Mouse (Mus musculus) C2C12 (cell line): ENCODE data around the gene Guca2a. TPM values are rescaled to one million over a fixed set of nuclear protein-coding genes. Genes with fewer than 3 reads are reported as not detected.

ENCODE experiments used
- H3K27me3 ChIP-seq: one replicate; pipeline ENCODE4 v1.6.1; 2011; ENCODE audit not compliant: control insufficient read depth, insufficient read depth, insufficient read length
- H3K36me3 ChIP-seq: one replicate; pipeline ENCODE4 v1.6.1; 2011; ENCODE audit not compliant: control insufficient read depth, insufficient read depth
- H3K4me3 ChIP-seq: one replicate; pipeline ENCODE4 v1.5.1; 2011; ENCODE audit warnings: mild to moderate bottlenecking, control low read depth; ENCODE audit not compliant: poor library complexity, insufficient read depth, severe bottlenecking
- H3K79me2 ChIP-seq: one replicate; pipeline ENCODE4 v1.6.1; 2011; ENCODE audit not compliant: control insufficient read depth, insufficient read depth
- H3K79me3 ChIP-seq: one replicate; pipeline ENCODE4 v1.6.1; 2011; ENCODE audit warnings: low read depth, control low read depth
- H3ac ChIP-seq: one replicate; pipeline ENCODE3; 2011; ENCODE audit warnings: low read depth; ENCODE audit not compliant: control insufficient read depth, insufficient read length
- CEBPB ChIP-seq: IDR thresholded peaks from one replicate; pipeline ENCODE4 v1.6.1; 2011; ENCODE audit warnings: low read depth, mild to moderate bottlenecking, control low read depth, moderate library complexity
- CTCF ChIP-seq: IDR thresholded peaks from one replicate; pipeline ENCODE4 v1.5.1; 2011; ENCODE audit not compliant: control insufficient read depth, insufficient read depth, insufficient read length
- FOSL1 ChIP-seq: IDR thresholded peaks from one replicate; pipeline ENCODE4 v1.8.0; 2011; ENCODE audit warnings: mild to moderate bottlenecking, low read length; ENCODE audit not compliant: poor library complexity, insufficient read depth, severe bottlenecking
- MAX ChIP-seq: IDR thresholded peaks from one replicate; pipeline ENCODE4 v1.6.1; 2011; ENCODE audit warnings: mild to moderate bottlenecking, control low read depth
- MYOD1 ChIP-seq: IDR thresholded peaks from one replicate; pipeline ENCODE4 v1.6.1; 2011; ENCODE audit warnings: low read depth; ENCODE audit not compliant: control insufficient read depth, insufficient read length
- MYOG ChIP-seq: IDR thresholded peaks from one replicate; pipeline ENCODE4 v1.6.1; 2011; ENCODE audit not compliant: control insufficient read depth, insufficient read length; ENCODE audit errors: extremely low read depth
- USF1 ChIP-seq: IDR thresholded peaks from one replicate; pipeline ENCODE4 v1.6.1; 2011; ENCODE audit warnings: low read depth, mild to moderate bottlenecking, control low read depth, moderate library complexity
- polyA plus RNA-seq: library from polyadenylated mRNA; unstranded; fragments of >200 nt; fragmentation: generic; extraction: Trizol; gene quantifications from one replicate; pipeline ENCODE4 v1.2.1, GENCODE M21; 2012; ENCODE audit warnings: missing spikeins

Guca2a gene
- polyA plus RNA-seq, 1 experiment: 0.09 TPM

GRCm38 (mm10) chr4:119658246-119658645 lies 20.7 kb downstream of the Guca2a start:
- no peak overlapping the region for H3K4me3 ChIP-seq
- H3K36me3 ChIP-seq: no peaks in the 10 kb centered on the region
- no peak for TF ChIP-seq MAX
- no peak for TF ChIP-seq USF1
- TF ChIP-seq MYOD1: no peak
- no peak for TF ChIP-seq CEBPB
- no peak for TF ChIP-seq FOSL1
- no peak for TF ChIP-seq CTCF
- no peak for TF ChIP-seq MYOG
- H3K27me3 ChIP-seq: no peaks in the 10 kb centered on the region
- no peaks in the 10 kb centered on the region for H3K79me2 ChIP-seq
- H3K79me3 ChIP-seq: no peaks in the 10 kb centered on the region
- H3ac ChIP-seq: no peak overlapping the region

- no peaks in the 10 kb centered on the region for H3K27me3 ChIP-seq
- no peak within 1 kb of the TSS for H3K4me3 ChIP-seq
- no peaks in the 10 kb centered on the region for H3K79me2 ChIP-seq
- H3ac ChIP-seq: no peak within 1 kb of the TSS
- no peak for TF ChIP-seq MYOD1
- TF ChIP-seq USF1: no peak
- no peak for TF ChIP-seq FOSL1
- H3K36me3 ChIP-seq: no peaks in the 10 kb centered on the region
- H3K79me3 ChIP-seq: no peaks in the 10 kb centered on the region
Observed at GRCm38 (mm10) chr4:119658731-119659130, 21.2 kb downstream of the Guca2a start, which contains the start of gene Guca2b. Gene Guca2b (minus strand): TSS chr4:119658954.

GRCm38 (mm10) chr4:119660007-119660406 lies 22.5 kb downstream of the Guca2a start:
- no peaks in the 10 kb centered on the region for H3K36me3 ChIP-seq

GRCm38 (mm10) chr4:119662151-119662550 lies 24.6 kb downstream of the Guca2a start:
- Histone ChIP-seq H3K36me3 (no peaks in the 10 kb centered on the region), H3K27me3 (no peaks in the 10 kb centered on the region), H3K79me2 (no peaks in the 10 kb centered on the region), H3K4me3 (no peak overlapping the region), H3ac (no peak overlapping the region), H3K79me3 (no peaks in the 10 kb centered on the region)
- TF ChIP-seq FOSL1: no peak
- no peak for TF ChIP-seq MAX
- no peak for TF ChIP-seq CTCF
- TF ChIP-seq MYOD1: no peak
- TF ChIP-seq USF1: no peak
- no peak for TF ChIP-seq MYOG
- no peak for TF ChIP-seq CEBPB

More at GRCm38 (mm10) chr4:119660007-119660406, 22.5 kb downstream of the Guca2a start:
- no peak overlapping the region for H3ac ChIP-seq
- no peaks in the 10 kb centered on the region for H3K79me2 ChIP-seq
- no peaks in the 10 kb centered on the region for H3K27me3 ChIP-seq
- H3K79me3 ChIP-seq: no peaks in the 10 kb centered on the region
- TF ChIP-seq CEBPB (no peak), USF1 (no peak), CTCF (no peak), MYOG (no peak), FOSL1 (no peak), MAX (no peak), MYOD1 (no peak)
- H3K4me3 ChIP-seq: no peak overlapping the region

GRCm38 (mm10) chr4:119662976-119663375 lies 25.5 kb downstream of the Guca2a start:
- no peaks in the 10 kb centered on the region for H3K79me2 ChIP-seq
- no peaks in the 10 kb centered on the region for H3K36me3 ChIP-seq
- no peaks in the 10 kb centered on the region for H3K79me3 ChIP-seq
- H3K27me3 ChIP-seq: no peaks in the 10 kb centered on the region
- no peak overlapping the region for H3K4me3 ChIP-seq
- TF ChIP-seq USF1: no peak
- TF ChIP-seq MYOD1: peak; percentile 23
- no peak for TF ChIP-seq CEBPB
- no peak for TF ChIP-seq MYOG
- peak; percentile 59 for TF ChIP-seq FOSL1
- peak; percentile 85 for TF ChIP-seq MAX
- H3ac ChIP-seq: no peak overlapping the region

GRCm38 (mm10) chr4:119663409-119664095 lies 26.0 kb downstream of the Guca2a start:
- Histone ChIP-seq H3K79me3 (no peaks in the 10 kb centered on the region), H3ac (no peak overlapping the region), H3K4me3 (no peak overlapping the region), H3K79me2 (no peaks in the 10 kb centered on the region), H3K27me3 (no peaks in the 10 kb centered on the region), H3K36me3 (no peaks in the 10 kb centered on the region)
- TF ChIP-seq USF1: no peak
- no peak for TF ChIP-seq FOSL1
- TF ChIP-seq MYOG: no peak
- TF ChIP-seq MAX: no peak
- TF ChIP-seq MYOD1: no peak
- TF ChIP-seq CTCF: no peak
- no peak for TF ChIP-seq CEBPB
